Mouse (Mus musculus): Measurements from ENCODE around the gene Shank3. TPM values are rescaled to one million over a fixed set of nuclear protein-coding genes. Genes with fewer than 3 reads are reported as not detected.

The Shank3 gene
- 2.1 and 2.6 TPM in 2 replicates for polyA plus RNA-seq (2016; fragmentation: Nextera tagmentation; extraction: Ambion mirVana)

GRCm38 (mm10) chr15:89498961-89499688 lies at the start of gene Shank3:
Gene Shank3 (plus strand): TSS chr15:89499623.
- 1% methylated on average over 51 of the region's 72 CpGs for WGBS
- DNase-seq (ENCODE audit: low spot score) = no peak
- Histone ChIP-seq H3K9me3 (no peaks in the 10 kb centered on the region), H3K27me3 (ENCODE audit: insufficient read depth, poor library complexity, severe bottlenecking) (peaks cover 70% of the 10 kb centered on the region), H3K27ac (peak within 1 kb of the TSS; percentile 88), H3K36me3 (peaks cover 20% of the 10 kb centered on the region), H3K4me1 (peaks cover 31% of the 10 kb centered on the region), H3K4me3 (peak within 1 kb of the TSS; percentile 81)

GRCm38 (mm10) chr15:89452906-89453864 lies 46.2 kb upstream of the Shank3 start:
- no peaks in the 10 kb centered on the region for H3K9me3 ChIP-seq
- peak; percentile 84 for DNase-seq (ENCODE audit: low spot score)
- no peaks in the 10 kb centered on the region for H3K36me3 ChIP-seq
- 5% methylated on average over 24 of the region's 24 CpGs for WGBS
- H3K27me3 ChIP-seq (ENCODE audit: insufficient read depth, poor library complexity, severe bottlenecking) = peaks cover 57% of the 10 kb centered on the region
- peak overlapping the region; percentile 69 for H3K4me3 ChIP-seq
- no peak overlapping the region for H3K27ac ChIP-seq
- peaks cover 17% of the 10 kb centered on the region for H3K4me1 ChIP-seq

GRCm38 (mm10) chr15:89453865-89454478 lies 45.5 kb upstream of the Shank3 start, which contains the start of gene Mapk8ip2:
Gene Mapk8ip2 (plus strand): TSS chr15:89453913.
- peaks cover 64% of the 10 kb centered on the region for H3K27me3 ChIP-seq (ENCODE audit: insufficient read depth, poor library complexity, severe bottlenecking)
- H3K36me3 ChIP-seq = no peaks in the 10 kb centered on the region
- H3K9me3 ChIP-seq = no peaks in the 10 kb centered on the region
- no peak for DNase-seq (ENCODE audit: low spot score)
- peak within 1 kb of the TSS; percentile 69 for H3K4me3 ChIP-seq
- peaks cover 17% of the 10 kb centered on the region for H3K4me1 ChIP-seq
- 1% methylated on average over 53 of the region's 53 CpGs for WGBS
- H3K27ac ChIP-seq = no peak within 1 kb of the TSS

- 15% methylated on average over 5 of the region's 6 CpGs for WGBS
- no peaks in the 10 kb centered on the region for H3K36me3 ChIP-seq
- H3K27ac ChIP-seq = no peak overlapping the region
- peaks cover 17% of the 10 kb centered on the region for H3K4me1 ChIP-seq
- H3K4me3 ChIP-seq = peak overlapping the region; percentile 5
- H3K27me3 ChIP-seq (ENCODE audit: insufficient read depth, poor library complexity, severe bottlenecking) = peaks cover 69% of the 10 kb centered on the region
- no peak for DNase-seq (ENCODE audit: low spot score)
- H3K9me3 ChIP-seq = no peaks in the 10 kb centered on the region
These were observed 44.6 kb upstream of the Shank3 start for GRCm38 (mm10) chr15:89454857-89455256.

- 65% methylated on average over 6 of the region's 6 CpGs for whole genome bisulfite sequencing
- peaks cover 77% of the 10 kb centered on the region for H3K27me3 ChIP-seq (ENCODE audit: insufficient read depth, poor library complexity, severe bottlenecking)
- DNase-seq (ENCODE audit: low spot score) = no peak
- H3K27ac ChIP-seq = no peak overlapping the region
- no peaks in the 10 kb centered on the region for H3K36me3 ChIP-seq
- peaks cover 17% of the 10 kb centered on the region for H3K4me1 ChIP-seq
- H3K9me3 ChIP-seq = no peaks in the 10 kb centered on the region
- no peak overlapping the region for H3K4me3 ChIP-seq
These were observed 43.8 kb upstream of the Shank3 start for GRCm38 (mm10) chr15:89455642-89456041.

DNA sequence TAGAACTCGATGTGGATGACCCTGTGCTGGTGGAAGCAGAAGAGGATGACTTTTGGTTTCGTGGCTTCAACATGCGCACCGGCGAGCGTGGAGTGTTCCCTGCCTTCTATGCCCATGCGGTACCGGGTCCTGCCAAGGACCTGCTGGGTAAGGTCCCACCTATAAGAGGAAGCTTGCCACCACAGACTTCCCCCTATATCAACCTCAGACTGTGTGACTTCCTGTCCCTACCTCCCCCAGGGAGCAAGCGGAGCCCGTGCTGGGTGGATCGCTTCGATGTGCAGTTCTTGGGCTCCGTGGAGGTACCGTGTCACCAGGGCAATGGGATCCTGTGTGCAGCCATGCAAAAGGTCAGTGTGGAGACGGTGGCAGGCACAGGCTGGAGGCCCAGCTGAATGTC lies 40.5 kb upstream of the Shank3 start:
- peaks cover 74% of the 10 kb centered on the region for H3K27me3 ChIP-seq (ENCODE audit: insufficient read depth, poor library complexity, severe bottlenecking)
- H3K4me1 ChIP-seq = peaks cover 11% of the 10 kb centered on the region
- H3K36me3 ChIP-seq = no peaks in the 10 kb centered on the region
- 88% methylated on average over 15 of the region's 15 CpGs for WGBS
- no peaks in the 10 kb centered on the region for H3K9me3 ChIP-seq
- H3K27ac ChIP-seq = no peak overlapping the region
- no peak for DNase-seq (ENCODE audit: low spot score)
- no peak overlapping the region for H3K4me3 ChIP-seq

- peaks cover 2% of the 10 kb centered on the region; the same call in 1 of the 2 replicates for H3K4me1 ChIP-seq
- peaks cover 65% of the 10 kb centered on the region for H3K27me3 ChIP-seq (ENCODE audit: insufficient read depth, poor library complexity, severe bottlenecking)
- DNase-seq (ENCODE audit: low spot score) = no peak
- H3K9me3 ChIP-seq = no peaks in the 10 kb centered on the region
- no peaks in the 10 kb centered on the region for H3K36me3 ChIP-seq
- WGBS = 82% methylated on average over 7 of the region's 7 CpGs
- H3K27ac ChIP-seq = no peak overlapping the region
- no peak overlapping the region for H3K4me3 ChIP-seq
These were observed 39.6 kb upstream of the Shank3 start for GRCm38 (mm10) chr15:89459821-89460220.

GRCm38 (mm10) chr15:89460298-89460697 lies 39.1 kb upstream of the Shank3 start:
- no peaks in the 10 kb centered on the region for H3K4me1 ChIP-seq
- no peak overlapping the region for H3K4me3 ChIP-seq
- WGBS = 57% methylated on average over 10 of the region's 10 CpGs
- H3K27ac ChIP-seq = no peak overlapping the region
- H3K9me3 ChIP-seq = no peaks in the 10 kb centered on the region
- DNase-seq (ENCODE audit: low spot score) = no peak
- H3K36me3 ChIP-seq = no peaks in the 10 kb centered on the region
- peaks cover 61% of the 10 kb centered on the region for H3K27me3 ChIP-seq (ENCODE audit: insufficient read depth, poor library complexity, severe bottlenecking)

DNA sequence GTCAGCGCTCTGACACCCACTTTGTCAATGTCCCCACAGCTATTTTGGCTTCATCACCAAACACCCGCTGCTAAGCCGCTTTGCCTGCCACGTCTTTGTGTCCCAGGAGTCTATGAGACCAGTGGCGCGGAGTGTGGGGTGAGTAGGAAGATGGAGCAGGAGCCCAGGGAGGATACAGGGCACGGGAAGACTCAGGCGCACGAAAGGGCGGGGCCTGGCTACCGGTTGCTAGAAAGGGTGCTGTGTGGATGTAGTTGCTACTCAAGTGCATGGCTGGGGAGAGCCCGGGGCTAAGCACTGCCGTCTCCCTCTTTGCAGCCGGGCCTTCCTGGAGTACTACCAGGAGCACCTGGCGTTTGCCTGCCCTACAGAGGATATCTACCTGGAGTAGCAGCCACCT lies 38.1 kb upstream of the Shank3 start:
- H3K4me3 ChIP-seq = no peak overlapping the region
- no peak overlapping the region for H3K27ac ChIP-seq
- peak; percentile 75 for DNase-seq (ENCODE audit: low spot score)
- H3K9me3 ChIP-seq = no peaks in the 10 kb centered on the region
- 75% methylated on average over 15 of the region's 15 CpGs for WGBS
- H3K4me1 ChIP-seq = no peaks in the 10 kb centered on the region
- H3K27me3 ChIP-seq (ENCODE audit: insufficient read depth, poor library complexity, severe bottlenecking) = peaks cover 50% of the 10 kb centered on the region
- no peaks in the 10 kb centered on the region for H3K36me3 ChIP-seq

- H3K27me3 ChIP-seq (ENCODE audit: insufficient read depth, poor library complexity, severe bottlenecking) = peaks cover 42% of the 10 kb centered on the region
- H3K27ac ChIP-seq = no peak overlapping the region
- no peak overlapping the region for H3K4me3 ChIP-seq
- 68% methylated on average over 7 of the region's 7 CpGs for WGBS
- DNase-seq (ENCODE audit: low spot score) = peak; percentile 53
- no peaks in the 10 kb centered on the region for H3K36me3 ChIP-seq
- H3K9me3 ChIP-seq = no peaks in the 10 kb centered on the region
- H3K4me1 ChIP-seq = no peaks in the 10 kb centered on the region
These were observed 37.2 kb upstream of the Shank3 start for GRCm38 (mm10) chr15:89462176-89462575.

DNA sequence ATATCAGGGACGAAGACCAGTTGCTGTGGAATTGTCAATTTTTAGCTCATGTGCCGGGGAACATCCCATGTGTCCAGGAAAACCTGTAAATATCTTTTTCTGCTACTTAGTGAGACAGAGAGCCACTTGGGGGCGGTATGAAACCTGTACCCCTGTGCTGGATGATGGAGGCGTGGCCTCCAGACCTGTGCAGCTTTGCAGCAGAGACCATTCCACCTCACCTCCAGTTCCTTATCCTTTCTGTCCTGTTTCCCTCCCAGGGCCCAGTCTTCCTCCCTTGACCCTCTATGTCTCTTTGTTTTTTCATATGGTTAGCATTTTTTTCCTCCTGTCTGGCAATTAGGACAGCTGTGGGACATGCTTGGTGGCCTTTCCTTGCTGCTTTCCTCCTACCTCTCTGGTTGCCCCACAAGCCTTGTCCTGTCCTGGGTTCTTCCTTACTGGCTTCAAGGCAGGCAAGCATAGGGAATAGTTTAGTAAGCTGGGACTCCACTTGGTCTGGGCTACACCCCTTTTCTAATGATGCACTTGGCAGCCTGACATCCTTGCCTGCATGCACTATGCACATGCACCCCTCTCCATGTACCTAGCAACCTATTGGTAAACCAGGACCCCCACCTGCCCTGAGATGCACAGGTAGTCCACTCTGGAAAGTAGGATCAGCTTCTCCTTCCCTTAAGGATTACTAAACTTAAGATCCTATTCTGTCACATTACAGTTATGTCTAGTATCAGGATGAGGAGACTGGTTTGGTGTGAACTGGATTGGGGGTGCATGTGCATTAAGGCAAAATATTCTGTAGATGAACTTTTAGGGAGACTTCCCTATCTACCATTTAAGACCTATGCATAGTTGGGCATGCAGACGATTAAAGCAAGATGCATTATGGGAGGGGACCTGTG lies 35.8 kb upstream of the Shank3 start:
- Histone ChIP-seq H3K4me1 (no peaks in the 10 kb centered on the region), H3K27ac (no peak overlapping the region), H3K4me3 (no peak overlapping the region), H3K27me3 (ENCODE audit: insufficient read depth, poor library complexity, severe bottlenecking) (peaks cover 29% of the 10 kb centered on the region), H3K9me3 (no peaks in the 10 kb centered on the region), H3K36me3 (no peaks in the 10 kb centered on the region)
- 59% methylated on average over 5 of the region's 5 CpGs for WGBS
- no peak for DNase-seq (ENCODE audit: low spot score)

GRCm38 (mm10) chr15:89465052-89465451 lies 34.4 kb upstream of the Shank3 start:
- H3K4me1 ChIP-seq = no peaks in the 10 kb centered on the region
- H3K36me3 ChIP-seq = no peaks in the 10 kb centered on the region
- WGBS = 23% methylated on average over 1 of the region's 1 CpGs
- peaks cover 18% of the 10 kb centered on the region for H3K27me3 ChIP-seq (ENCODE audit: insufficient read depth, poor library complexity, severe bottlenecking)
- no peaks in the 10 kb centered on the region for H3K9me3 ChIP-seq
- no peak overlapping the region for H3K27ac ChIP-seq
- no peak overlapping the region for H3K4me3 ChIP-seq
- DNase-seq (ENCODE audit: low spot score) = no peak

Data from heart, embryonic 10.5 days (tissue).